Mouse (Mus musculus): ENCODE measurements around the gene Cdh13. TPM values are rescaled to one million over a fixed set of nuclear protein-coding genes. Genes with fewer than 3 reads are reported as not detected.
A peak's percentile ranks its signal among the peaks of the same experiment; 100 is the strongest.

Cdh13 gene
- polyA plus RNA-seq, 1 experiment from 2014 or later = 0.53 TPM

- no peak for ATAC-seq
- peaks cover 30% of the 10 kb centered on the region for H3K27me3 ChIP-seq (ENCODE audit: insufficient read depth, low read length)
- no peak overlapping the region for H3K27ac ChIP-seq (ENCODE audit: low read depth)
- H3K4me1 ChIP-seq (ENCODE audit: insufficient read depth) = no peaks in the 10 kb centered on the region
- DNase-seq = peak; percentile 15
- H3K4me2 ChIP-seq (ENCODE audit: low read depth, low read length) = peak overlapping the region; percentile 45
- H3K36me3 ChIP-seq (replicated peaks; ENCODE audit: insufficient read depth, low read length) = no peaks in the 10 kb centered on the region
- no peak overlapping the region for H3K9ac ChIP-seq (replicated peaks)
- no peaks in the 10 kb centered on the region for H3K9me3 ChIP-seq (ENCODE audit: low read length)
- peak overlapping the region; percentile 15; the same call in 1 of the 2 replicates for H3K4me3 ChIP-seq (ENCODE audit: low read depth, low read length)
- TF ChIP-seq EP300 (IDR thresholded peaks at IDR 0.05; ENCODE audit: low read depth) = no peak
- WGBS (ENCODE audit: insufficient replicate concordance) = 2% methylated on average over 35 of the region's 46 CpGs
Measured at GRCm38 (mm10) chr8:118284112-118285029, 838 bp downstream of the Cdh13 start.

GRCm38 (mm10) chr8:118285596-118286281 lies 2.2 kb downstream of the Cdh13 start:
- DNase-seq (no peak), ATAC-seq (no peak)
- Histone ChIP-seq H3K9ac (replicated peaks) (no peak overlapping the region), H3K36me3 (replicated peaks; ENCODE audit: insufficient read depth, low read length) (no peaks in the 10 kb centered on the region), H3K4me2 (ENCODE audit: low read depth, low read length) (no peak overlapping the region), H3K4me3 (ENCODE audit: low read depth, low read length) (no peak overlapping the region), H3K27me3 (ENCODE audit: insufficient read depth, low read length) (peaks cover 30% of the 10 kb centered on the region), H3K27ac (ENCODE audit: low read depth) (no peak overlapping the region), H3K4me1 (ENCODE audit: insufficient read depth) (no peaks in the 10 kb centered on the region), H3K9me3 (ENCODE audit: low read length) (no peaks in the 10 kb centered on the region)
- TF ChIP-seq CTCF (IDR thresholded peaks at IDR 0.05; ENCODE audit: low read depth) (no peak), EP300 (IDR thresholded peaks at IDR 0.05; ENCODE audit: low read depth) (no peak)
- WGBS (ENCODE audit: insufficient replicate concordance) = 18% methylated on average over 10 of the region's 10 CpGs

- no peak for TF ChIP-seq EP300 (IDR thresholded peaks at IDR 0.05; ENCODE audit: low read depth)
- TF ChIP-seq CTCF (IDR thresholded peaks at IDR 0.05; ENCODE audit: low read depth) = no peak
- Histone ChIP-seq H3K9ac (replicated peaks) (no peak overlapping the region), H3K36me3 (replicated peaks; ENCODE audit: insufficient read depth, low read length) (no peaks in the 10 kb centered on the region), H3K27me3 (ENCODE audit: insufficient read depth, low read length) (peaks cover 30% of the 10 kb centered on the region), H3K4me1 (ENCODE audit: insufficient read depth) (no peaks in the 10 kb centered on the region), H3K4me3 (ENCODE audit: low read depth, low read length) (no peak overlapping the region), H3K27ac (ENCODE audit: low read depth) (no peak overlapping the region), H3K4me2 (ENCODE audit: low read depth, low read length) (no peak overlapping the region), H3K9me3 (ENCODE audit: low read length) (no peaks in the 10 kb centered on the region)
- DNase-seq (no peak), ATAC-seq (no peak)
- 28% methylated on average over 9 of the region's 10 CpGs for WGBS (ENCODE audit: insufficient replicate concordance)
Measured at GRCm38 (mm10) chr8:118286282-118287180, 3.0 kb downstream of the Cdh13 start.

GRCm38 (mm10) chr8:118287496-118287895 lies 4.0 kb downstream of the Cdh13 start:
- 44% methylated on average over 9 of the region's 9 CpGs for WGBS (ENCODE audit: insufficient replicate concordance)
- Histone ChIP-seq H3K4me3 (ENCODE audit: low read depth, low read length) (no peak overlapping the region), H3K9ac (replicated peaks) (no peak overlapping the region), H3K4me2 (ENCODE audit: low read depth, low read length) (no peak overlapping the region), H3K27me3 (ENCODE audit: insufficient read depth, low read length) (peaks cover 30% of the 10 kb centered on the region), H3K9me3 (ENCODE audit: low read length) (no peaks in the 10 kb centered on the region), H3K4me1 (ENCODE audit: insufficient read depth) (no peaks in the 10 kb centered on the region), H3K27ac (ENCODE audit: low read depth) (no peak overlapping the region), H3K36me3 (replicated peaks; ENCODE audit: insufficient read depth, low read length) (no peaks in the 10 kb centered on the region)
- DNase-seq = no peak
- no peak for ATAC-seq
- TF ChIP-seq EP300 (IDR thresholded peaks at IDR 0.05; ENCODE audit: low read depth) (no peak), CTCF (IDR thresholded peaks at IDR 0.05; ENCODE audit: low read depth) (0 out of 2 replicates have a peak, but pooled peaks have one; percentile 20)

GRCm38 (mm10) chr8:118288259-118288952 lies 4.9 kb downstream of the Cdh13 start:
- 57% methylated on average over 8 of the region's 8 CpGs for WGBS (ENCODE audit: insufficient replicate concordance)
- DNase-seq = no peak
- H3K4me1 ChIP-seq (ENCODE audit: insufficient read depth) = no peaks in the 10 kb centered on the region

More at GRCm38 (mm10) chr8:118288259-118288952, 4.9 kb downstream of the Cdh13 start:
- H3K4me3 ChIP-seq (ENCODE audit: low read depth, low read length) = no peak overlapping the region
- no peak for ATAC-seq
- no peak overlapping the region for H3K27ac ChIP-seq (ENCODE audit: low read depth)
- H3K27me3 ChIP-seq (ENCODE audit: insufficient read depth, low read length) = peaks cover 27% of the 10 kb centered on the region
- H3K4me2 ChIP-seq (ENCODE audit: low read depth, low read length) = no peak overlapping the region
- TF ChIP-seq CTCF (IDR thresholded peaks at IDR 0.05; ENCODE audit: low read depth) (no peak), EP300 (IDR thresholded peaks at IDR 0.05; ENCODE audit: low read depth) (no peak)
- H3K36me3 ChIP-seq (replicated peaks; ENCODE audit: insufficient read depth, low read length) = no peaks in the 10 kb centered on the region
- H3K9me3 ChIP-seq (ENCODE audit: low read length) = no peaks in the 10 kb centered on the region
- H3K9ac ChIP-seq (replicated peaks) = no peak overlapping the region

Measured in liver, postnatal 0 days (tissue).